Mouse (Mus musculus): ENCODE data around the gene Pip5k1b.

The Pip5k1b gene

DNA sequence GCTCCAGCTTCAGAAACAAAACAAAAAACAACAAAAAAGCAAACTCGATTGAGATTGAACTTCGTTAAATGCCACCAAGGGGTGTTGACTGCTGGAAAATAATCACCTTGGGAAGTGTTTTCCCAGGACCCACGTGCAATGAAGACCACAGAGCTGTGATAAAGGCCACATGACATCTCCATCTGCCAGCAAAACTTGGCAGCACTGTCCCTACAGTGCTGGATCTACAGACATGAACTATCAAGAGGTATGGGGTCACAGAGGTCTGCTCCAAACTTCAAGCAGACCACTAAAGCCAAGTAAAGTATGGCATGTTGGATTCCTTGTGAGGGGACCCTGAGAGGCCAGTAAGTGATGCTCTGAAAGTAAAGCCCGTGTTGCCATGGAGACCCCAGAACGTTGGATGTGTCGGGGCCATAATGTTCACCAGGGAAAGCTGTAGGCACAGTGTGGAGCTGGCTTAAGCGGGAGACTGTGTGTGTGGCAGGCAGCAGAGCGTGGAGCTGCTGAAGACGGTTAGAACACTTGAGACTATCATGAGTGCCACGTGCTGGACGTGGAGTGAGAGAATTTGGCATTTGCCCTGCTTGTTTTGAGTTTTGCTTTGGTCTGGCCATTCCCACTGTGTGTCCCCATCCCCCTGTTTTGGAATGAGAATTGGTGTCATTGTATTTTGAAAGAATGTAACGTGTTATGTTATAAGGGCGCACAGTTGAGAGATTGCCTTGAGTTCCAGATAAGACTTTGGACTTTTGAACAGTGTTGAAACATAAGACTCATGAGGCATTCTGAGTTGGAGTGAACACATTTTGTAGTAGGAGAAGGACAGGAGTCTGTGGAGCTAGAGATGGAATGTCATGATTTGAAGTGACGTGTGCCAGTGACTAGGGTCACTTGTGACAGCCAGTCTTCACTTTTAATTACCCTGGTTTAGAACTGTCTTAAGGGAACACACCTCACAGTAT lies 12.0 kb downstream of the Pip5k1b start:
- DNase-seq (ENCODE audit: low read depth, low spot score): peak; percentile 19

DNA sequence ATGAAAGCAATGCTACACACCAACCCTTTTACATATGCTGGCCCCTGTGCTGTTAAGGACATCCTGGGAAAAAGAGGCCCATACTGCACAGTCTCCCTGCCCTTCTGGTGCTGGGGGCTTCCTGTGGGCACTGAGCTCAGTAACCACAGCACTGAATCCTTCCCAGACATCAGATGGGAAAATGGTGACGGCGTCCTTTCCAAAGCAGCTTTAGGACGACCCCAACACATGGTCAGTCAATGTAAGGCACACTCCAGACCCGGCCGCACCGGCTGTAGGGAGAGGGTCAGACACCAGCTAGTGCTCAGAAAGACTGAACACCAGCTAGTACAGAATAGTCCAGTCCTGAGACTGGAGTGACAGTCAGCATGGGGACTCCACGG lies 13.4 kb downstream of the Pip5k1b start:
- DNase-seq (ENCODE audit: low read depth, low spot score): no peak

DNA sequence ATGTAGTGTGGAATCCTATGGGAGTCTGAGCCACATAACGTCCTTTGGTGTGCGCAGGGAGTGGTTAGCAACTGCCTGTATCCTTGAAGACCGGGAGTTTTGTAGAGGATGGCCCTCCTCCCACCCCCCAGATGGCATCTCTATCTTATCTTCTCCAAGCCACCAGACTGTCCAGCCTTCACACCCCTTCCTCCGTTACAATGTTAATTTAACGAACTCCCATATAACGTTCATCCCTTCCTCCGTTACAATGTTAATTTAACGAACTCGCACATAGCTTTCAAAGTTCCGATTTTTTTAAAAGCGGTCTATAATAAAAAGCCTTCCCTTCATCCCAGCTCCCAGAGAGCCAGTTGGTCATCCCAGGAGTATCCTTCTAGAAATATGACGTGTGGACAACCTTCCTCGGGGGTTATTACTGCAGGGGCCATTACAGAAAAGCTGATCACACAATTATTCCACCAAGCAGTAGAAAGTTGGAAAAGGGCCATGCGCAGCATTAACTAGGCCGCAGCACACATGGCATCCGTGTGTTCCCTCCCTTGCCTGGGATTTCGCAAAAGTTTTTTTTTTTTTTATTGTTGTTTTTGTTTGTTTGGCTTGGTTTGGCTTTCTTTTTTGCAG lies 13.9 kb downstream of the Pip5k1b start:
- DNase-seq (ENCODE audit: low read depth, low spot score): no peak

DNA sequence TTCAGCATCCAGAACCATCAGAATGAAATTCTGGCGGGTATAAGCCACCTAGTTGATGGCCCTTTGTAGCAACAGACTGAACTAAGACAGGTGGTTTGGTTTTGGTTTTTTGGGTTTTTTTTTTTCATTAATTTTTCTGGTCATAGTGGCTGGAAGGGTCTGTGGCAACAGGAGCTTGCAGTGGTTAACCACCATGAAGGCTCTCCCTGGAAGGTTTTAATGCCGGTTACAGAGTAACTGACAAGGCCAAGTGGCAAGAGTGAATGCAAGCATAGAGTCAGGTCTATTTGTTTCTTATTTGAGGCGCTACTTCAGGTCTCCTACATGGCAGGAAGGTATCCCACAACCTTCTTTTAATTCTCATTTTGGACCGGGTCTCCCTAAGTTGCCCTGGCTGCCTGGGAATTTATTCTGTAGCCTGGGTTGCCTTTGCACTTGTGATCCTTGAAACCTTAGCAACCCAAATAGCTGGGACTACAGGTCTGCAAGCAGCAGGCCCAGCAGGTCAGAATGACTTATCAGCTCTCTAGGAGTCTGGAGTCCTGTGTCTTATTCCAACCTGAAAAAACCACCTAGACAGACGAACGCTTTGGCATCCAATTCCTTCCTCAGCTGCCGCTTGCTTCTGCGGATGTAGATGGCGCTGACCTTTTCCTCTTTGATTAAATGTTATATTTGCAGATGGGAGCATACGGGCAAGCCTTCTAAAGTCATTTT lies 14.6 kb downstream of the Pip5k1b start:
- DNase-seq (ENCODE audit: low read depth, low spot score): no peak

DNA sequence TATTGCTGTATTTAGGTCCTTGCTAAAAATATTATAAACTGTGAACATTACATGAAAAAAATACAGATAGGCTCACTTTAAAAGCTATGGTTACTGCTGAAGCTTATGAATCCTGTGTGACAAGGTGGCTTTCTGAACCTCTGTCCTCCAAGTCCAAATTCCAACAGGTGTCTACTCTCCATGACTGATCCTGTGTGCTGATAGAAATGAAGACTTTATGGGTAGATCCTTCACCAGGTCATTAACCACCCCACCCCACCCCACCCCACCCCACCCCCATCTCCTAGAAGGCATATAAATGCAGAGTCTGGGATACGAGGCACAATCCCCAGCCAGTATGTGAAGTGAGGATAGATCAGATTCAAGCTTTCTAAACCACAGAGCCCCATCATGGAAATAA lies 16.6 kb downstream of the Pip5k1b start:
- DNase-seq (ENCODE audit: low read depth, low spot score): no peak

DNA sequence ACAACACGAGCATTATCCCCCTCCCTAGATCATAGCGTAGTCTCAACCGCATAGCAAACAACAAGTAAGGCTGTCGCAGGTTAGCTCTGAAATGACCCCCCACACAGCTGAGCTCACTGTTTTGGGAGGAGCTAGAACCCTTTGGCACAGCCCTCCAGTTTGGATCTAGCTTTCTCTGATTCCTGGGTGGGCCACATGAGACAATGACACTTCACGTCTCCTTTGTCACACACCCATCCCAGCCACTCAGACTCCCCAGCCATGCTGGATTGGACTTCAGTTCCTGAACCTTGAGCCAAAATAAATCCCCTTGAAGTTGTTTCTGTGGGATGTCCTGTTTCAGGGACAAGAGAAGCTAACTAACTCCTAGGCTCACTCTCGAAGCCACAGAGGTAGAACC lies 17.5 kb downstream of the Pip5k1b start:
- no peak for DNase-seq (ENCODE audit: low read depth, low spot score)

DNA sequence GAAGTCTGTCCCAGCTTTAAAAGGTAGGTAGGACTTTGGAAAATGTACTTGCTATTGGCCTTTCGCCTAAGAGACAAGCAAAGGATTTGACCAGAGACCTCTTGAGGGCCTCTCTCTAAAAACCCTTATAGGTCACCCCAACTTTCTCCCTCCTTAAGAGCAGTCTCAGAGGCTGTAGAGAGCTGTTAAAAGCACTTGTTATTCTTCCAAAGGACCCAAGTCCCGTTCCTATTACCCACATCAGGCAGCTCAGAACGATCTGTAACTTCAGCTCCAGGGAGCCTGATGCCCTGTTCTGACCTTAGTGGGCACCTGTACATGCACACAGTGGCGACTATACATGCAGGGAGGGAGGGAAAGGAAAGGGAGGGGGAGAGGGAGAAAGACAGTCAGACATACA lies 18.0 kb downstream of the Pip5k1b start:
- DNase-seq (ENCODE audit: low read depth, low spot score): no peak

DNA sequence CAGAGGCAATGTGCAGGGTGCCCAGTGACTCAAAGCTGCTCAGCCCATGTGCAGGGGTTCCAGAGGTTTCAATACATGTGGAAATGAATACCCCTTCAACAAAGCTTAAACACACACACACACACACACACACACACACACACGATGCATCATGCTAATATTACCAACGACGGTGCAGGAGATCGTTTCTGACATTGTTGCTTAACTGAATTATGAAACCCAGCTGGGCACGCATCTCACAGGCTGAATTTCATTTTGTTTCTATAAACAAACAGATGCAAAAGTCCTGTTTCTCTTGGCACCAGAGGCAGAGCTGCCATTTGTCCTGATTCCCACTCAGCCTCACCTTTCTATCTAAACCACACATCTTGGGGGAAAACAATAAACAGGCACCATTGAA lies 18.8 kb downstream of the Pip5k1b start:
- no peak for DNase-seq (ENCODE audit: low read depth, low spot score)

DNA sequence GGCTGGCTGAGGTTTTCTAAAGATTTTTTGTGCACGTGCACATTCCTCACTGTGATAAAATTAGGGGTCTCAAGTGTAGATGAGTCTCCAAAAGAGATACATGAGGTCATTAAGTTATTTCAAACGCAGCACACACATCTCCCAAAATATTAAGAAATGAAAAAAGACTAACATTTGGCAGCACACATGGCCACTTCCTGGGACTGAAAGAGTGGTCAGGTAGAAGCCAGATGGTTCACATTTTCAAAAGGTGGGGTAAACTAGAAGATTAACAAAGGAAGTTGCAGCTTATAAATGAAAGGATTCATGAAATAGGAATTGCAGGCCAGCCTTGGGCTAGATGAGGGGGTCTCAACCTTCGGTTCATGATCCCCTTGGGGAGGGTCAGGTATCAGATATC lies 19.4 kb downstream of the Pip5k1b start:
- DNase-seq (ENCODE audit: low read depth, low spot score): no peak

DNA sequence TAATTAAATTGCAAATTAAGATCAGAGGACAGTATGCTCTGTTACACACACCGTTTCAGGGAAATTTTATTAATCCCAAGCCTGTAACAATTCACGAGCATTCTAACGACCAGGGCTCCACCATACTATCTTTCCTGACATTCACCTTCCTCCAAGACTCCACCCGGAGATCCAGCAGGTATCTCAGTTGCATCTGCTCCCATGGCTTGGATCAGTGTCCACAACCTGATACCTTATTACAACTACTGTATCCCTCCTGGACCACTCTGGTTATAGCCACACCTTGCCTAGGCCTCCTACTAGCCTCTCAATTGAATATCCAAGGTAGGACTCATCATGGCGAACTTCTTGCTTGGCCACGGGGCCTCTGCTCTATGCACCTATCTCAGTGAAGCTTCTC lies 20.5 kb downstream of the Pip5k1b start:
- DNase-seq (ENCODE audit: low read depth, low spot score): no peak

DNA sequence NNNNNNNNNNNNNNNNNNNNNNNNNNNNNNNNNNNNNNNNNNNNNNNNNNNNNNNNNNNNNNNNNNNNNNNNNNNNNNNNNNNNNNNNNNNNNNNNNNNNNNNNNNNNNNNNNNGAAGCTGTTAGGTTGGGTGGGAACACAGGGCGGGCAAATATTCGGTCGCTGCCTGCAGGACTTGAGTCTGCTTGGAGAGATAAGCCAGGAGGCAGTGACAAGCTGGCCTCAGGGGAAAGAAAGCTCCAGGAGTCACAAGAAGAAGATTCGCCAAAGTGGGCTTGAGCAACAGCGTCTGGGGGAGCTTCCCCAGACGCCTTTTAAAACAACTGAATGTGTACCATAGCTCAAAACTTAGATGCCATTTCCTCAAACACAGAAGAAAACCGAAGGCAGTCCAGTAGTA lies 20.9 kb downstream of the Pip5k1b start:
- DNase-seq (ENCODE audit: low read depth, low spot score): no peak

DNA sequence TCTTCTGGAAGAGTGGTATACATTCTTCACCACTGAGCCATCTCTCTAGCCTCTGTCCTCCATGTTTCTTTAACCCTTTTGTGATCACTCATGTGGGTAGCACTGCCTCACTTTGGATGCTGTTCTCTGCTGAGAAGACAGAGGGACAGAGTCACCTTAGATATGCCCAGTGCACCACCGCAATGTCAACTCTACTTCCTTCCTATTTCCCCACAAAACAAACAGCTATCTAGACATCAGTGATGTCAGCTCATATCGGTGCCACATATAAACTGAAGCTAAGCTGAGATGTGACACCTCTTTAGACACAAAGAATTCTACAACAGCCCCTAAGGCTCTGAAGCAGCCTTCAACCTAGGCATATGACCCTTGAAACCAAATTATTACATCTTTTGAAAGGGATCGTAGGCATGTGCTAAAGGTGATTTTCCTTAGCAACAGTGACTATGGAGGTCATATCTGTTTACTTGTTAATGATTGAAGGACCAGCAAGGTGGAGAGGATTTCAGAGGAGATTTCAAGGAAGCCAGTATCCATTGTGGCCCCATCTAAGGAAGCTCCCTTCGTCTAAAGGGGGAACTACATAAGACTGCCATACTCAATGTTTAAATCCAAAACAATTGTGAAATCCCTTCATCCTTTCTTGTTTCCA lies 26.6 kb downstream of the Pip5k1b start:
- DNase-seq (ENCODE audit: low read depth, low spot score): no peak

DNA sequence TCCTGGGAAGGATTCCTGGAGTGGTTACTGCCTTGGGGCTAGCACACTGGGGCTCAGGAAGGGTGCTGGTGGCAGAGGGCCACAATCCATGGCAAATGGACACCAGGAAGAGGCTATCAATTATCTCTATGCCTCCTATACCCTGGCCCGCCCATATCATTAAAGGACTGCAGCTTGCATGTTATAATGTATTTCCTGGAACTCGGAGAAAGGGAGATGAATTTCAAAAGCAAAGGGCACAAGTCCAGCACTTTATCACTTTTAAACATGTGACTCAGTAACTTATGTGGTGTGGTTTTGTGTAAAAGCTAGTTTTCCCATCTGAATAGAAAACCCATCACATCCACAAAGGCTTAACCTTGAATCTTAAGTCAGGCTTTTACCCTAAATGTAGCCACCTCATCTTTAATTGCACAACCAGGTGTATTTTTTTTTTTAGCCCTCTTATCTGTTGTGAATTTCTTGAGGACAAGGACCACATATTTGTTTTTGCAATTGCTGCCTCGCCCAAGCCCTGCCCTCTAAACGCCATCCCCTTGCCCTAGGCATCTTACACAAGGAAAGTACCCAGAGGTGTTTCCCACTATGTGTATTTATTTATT lies 27.4 kb downstream of the Pip5k1b start:
- no peak for DNase-seq (ENCODE audit: low read depth, low spot score)

DNA sequence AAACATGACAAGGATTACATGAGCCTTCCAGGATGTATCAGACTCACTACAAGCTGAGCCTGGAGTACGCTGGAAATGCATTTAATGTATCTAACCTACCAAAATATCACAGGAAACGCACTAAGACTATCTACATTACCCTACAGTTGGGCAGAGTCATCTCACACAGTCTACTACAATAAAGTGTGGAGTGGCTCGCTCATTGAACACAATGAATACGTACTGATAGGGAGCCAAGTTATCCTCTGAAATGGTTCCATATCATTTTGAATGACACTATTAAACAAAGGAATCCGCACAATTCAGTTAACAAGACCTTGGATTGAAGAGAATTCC lies 28.1 kb downstream of the Pip5k1b start:
- DNase-seq (ENCODE audit: low read depth, low spot score): no peak

DNA sequence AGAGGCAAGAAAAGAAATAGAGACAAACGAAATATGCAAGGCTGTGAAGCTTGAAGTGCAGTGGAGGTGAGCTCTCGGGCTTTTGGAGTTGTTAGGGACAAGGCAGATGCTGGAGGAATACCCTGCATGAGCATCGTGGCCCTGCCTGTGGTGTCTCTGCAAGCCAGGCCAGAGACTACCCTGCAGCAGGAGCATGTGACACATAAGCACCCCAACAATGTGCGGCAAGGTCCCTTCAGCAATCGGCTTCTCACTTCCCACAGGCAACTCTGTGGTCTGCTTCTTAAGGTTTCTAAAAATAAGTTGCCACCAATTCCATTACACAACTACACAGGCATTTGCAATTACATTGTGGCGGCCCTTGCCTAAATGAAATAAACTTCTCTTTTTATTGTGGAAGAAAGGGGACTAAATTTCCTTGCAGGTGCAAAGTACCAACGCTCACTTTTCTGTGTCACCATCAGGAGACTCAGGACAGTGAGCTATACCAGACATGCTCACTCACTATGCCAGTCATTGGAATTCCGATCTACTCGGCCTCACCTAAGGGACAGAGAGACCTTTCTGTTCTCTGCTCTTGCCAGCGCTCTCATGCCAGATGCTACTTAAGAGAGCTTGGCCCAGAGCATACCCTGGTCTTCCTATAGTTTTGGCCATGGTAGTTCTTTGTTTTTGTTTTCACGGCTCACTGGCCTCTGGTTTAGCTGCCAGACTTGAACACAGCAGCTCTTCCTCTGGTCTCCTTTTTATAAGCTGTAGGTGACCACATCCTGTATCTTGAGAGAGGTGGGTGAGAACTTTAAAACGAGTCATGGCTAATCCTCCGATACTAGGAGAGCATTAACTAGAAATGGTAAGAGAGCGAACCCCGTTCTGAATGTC lies 28.7 kb downstream of the Pip5k1b start:
- DNase-seq (ENCODE audit: low read depth, low spot score): no peak

DNA sequence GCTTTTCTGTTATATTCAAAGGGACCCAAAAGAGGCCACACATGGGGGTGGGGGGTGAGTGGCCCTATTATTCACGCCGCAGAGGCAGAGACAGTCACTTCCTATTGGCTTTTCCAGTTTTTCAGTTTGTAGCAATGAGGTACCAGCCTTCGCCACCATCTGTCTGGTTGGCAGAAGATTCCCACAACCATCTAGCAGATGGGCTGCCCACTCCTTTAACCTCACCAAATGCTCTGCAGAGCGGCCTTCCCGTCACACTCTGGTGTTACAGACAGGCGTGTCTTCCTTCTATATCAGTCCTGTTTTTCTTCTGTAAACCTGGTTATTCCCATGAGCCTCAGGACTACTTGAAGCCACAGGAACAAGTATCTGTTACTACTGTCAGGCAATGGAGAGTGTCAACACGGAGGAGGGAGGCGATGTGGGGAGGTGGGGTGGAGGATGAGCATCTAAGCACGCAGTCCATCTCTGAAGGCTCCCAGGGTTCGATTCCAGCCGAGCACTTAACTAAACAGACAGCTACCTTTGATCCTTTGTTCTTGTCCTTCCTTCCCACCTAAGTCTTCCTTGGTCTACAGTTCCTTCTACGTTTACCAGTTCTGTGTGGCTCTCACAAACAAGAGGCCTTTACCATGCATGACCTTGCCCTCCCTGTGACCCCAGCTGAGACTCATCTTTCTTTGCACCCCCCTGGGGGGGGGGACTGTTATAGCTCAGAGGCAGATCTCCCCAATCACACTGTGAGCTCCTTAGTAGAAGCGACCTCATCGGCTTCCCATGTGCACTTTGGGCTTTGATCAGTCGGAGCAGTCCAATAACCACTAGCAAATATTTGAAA lies 32.0 kb downstream of the Pip5k1b start:
- peak; percentile 53 for DNase-seq (ENCODE audit: low read depth, low spot score)

DNA sequence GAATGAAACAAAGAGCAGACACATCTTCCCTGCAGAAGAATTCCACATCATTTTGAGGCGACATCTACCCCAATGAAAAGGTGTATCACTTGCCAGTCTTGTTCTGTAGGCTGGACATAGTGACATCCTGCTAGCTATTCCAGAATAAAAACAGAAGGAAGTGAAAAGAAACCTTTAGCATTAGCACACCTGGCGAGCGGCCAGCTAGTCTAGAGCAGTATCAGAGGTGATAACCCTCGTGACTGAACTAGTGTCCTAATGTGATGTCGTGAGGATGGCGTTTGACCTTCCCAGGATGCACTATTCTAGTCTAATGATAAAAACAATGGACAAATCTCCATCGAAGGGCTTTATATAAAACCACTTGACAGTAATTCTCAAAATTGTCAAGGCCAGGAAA lies 33.7 kb downstream of the Pip5k1b start:
- DNase-seq (ENCODE audit: low read depth, low spot score): no peak

DNA sequence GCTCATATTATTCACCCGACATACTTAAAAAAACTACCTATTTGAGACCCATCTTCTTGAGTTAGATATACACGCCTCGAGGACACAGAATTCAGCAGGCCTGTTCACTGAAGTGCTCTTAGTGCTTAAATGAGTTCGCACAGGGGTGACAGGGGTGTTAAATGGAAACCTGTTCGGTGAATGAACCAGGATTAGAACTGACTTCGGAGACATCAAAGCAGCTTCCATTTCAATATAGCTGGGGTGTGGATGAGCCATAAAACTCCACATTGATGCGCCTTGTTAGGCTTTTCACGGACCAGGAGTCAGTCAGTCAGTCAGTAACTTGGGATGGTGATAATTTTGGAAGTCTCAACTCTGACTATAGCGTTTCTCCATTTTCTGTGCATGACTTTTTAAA lies 34.5 kb downstream of the Pip5k1b start:
- no peak for DNase-seq (ENCODE audit: low read depth, low spot score)

DNA sequence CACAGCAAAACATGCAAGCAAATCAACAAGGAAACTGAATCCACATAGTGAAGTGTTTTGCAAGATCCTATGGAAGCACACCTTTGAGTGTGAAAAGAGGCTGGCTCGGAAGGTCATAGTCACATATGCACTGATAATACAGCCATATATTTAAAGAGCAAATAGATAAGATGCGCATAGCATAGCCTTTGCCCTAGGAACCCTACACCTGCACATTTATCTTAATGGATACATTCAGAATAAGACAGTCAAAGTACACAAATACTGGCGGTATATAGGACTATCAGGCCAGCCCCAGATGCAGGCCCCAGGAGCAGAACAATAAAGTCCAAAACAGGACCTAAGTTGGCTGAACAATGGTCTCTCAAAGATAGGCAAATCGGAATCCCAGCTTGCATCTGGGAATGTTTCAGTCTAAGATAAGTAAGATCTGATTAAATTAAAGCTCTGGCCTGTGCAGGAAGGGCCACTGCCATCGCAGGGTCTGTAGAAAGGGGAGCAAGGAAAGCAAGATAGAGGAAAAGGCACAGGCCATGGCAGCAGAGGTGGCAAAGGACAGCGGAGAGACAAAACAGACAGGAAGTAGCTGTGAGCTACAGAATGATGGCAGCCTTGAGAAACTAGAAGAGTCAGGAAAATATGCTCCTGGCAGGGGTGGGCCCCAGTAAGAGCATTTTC lies 35.8 kb downstream of the Pip5k1b start:
- no peak for DNase-seq (ENCODE audit: low read depth, low spot score)
